Mouse (Mus musculus): ENCODE measurements around the gene Tmem198. TPM values are rescaled to one million over a fixed set of nuclear protein-coding genes. Genes with fewer than 3 reads are reported as not detected.

The Tmem198 gene
- polyA plus RNA-seq, 1 experiment, result 8.9 TPM

DNA sequence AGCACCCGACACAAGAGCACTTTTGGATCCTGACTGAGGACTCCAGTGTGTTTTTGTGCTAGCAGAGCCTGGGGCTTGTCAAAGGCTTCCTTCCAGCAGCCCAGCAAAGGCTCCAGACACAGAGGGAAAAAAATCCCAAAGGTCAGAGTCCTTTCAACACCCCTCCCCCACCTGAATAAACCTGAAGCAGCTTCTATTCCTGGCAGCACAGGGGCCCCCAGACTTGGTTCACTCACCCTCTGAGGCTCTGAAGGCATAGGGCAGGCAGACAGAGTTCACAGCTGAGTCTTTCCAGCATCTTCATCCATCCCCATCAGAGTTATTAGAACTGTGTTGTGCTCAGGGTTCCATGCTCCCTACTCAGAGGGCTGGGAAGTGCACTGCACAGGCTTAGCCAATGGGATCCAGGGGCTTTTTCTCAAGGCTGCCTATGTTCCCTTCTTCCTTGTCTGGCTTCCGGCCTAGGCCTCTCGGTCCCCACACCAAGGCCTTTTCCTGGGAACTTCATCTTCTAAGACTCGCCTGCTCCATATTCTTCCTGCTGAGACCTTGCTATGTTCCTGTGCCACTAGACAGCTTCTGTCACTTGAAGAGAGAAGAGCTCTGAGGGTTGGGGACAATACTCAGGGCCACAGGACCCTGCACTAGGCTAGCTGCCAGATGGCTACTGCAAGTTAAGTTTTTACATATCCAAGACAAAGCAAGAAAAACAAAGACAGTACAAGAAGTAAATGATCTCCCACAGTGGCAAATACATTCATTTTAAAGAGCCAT, 32.3 kb downstream of the Tmem198 start:
- Histone ChIP-seq H3K27me3 (ENCODE audit: control insufficient read depth, insufficient read depth, low read length) (no peaks in the 10 kb centered on the region), H3K4me3 (ENCODE audit: control insufficient read depth, low read depth, low read length) (no peak overlapping the region), H3K36me3 (ENCODE audit: control insufficient read depth, insufficient read depth, low read length) (no peaks in the 10 kb centered on the region), H3K4me1 (ENCODE audit: control insufficient read depth, insufficient read depth, low read length) (peaks cover 10% of the 10 kb centered on the region), H3K27ac (ENCODE audit: control insufficient read depth, insufficient read depth, low read depth, low read length) (peak overlapping the region; percentile 24; the same call in 1 of the 2 replicates)
- TF ChIP-seq CTCF (IDR thresholded peaks at IDR 0.05; ENCODE audit: control insufficient read depth, insufficient read depth, insufficient replicate concordance, low read depth, low read length) (no peak), POLR2A (IDR thresholded peaks at IDR 0.05; ENCODE audit: control insufficient read depth, low read depth, low read length) (no peak)

DNA sequence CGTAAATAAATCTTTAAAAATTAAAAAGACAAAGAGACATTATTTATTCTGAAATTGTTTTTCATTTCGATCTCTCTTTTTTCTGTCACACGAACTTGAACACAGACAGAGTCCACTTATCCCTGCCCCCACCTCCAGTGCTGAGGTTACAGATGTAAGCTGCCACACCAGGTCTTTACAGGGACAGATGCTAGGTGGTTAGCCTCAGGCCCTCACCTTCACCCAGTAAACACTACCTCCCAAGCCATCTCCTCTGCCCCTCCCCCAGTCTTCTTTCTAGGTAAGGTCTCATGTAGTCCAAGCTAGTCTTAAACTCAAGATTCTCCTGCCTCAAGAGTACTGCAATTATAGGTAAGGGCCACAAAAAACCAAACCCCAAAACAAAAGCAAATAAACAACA, 33.2 kb downstream of the Tmem198 start:
- H3K36me3 ChIP-seq (ENCODE audit: control insufficient read depth, insufficient read depth, low read length), result no peaks in the 10 kb centered on the region
- H3K4me1 ChIP-seq (ENCODE audit: control insufficient read depth, insufficient read depth, low read length), result peaks cover 5% of the 10 kb centered on the region
- TF ChIP-seq POLR2A (IDR thresholded peaks at IDR 0.05; ENCODE audit: control insufficient read depth, low read depth, low read length), result no peak
- no peak for TF ChIP-seq CTCF (IDR thresholded peaks at IDR 0.05; ENCODE audit: control insufficient read depth, insufficient read depth, insufficient replicate concordance, low read depth, low read length)
- no peak overlapping the region for H3K27ac ChIP-seq (ENCODE audit: control insufficient read depth, insufficient read depth, low read depth, low read length)
- H3K27me3 ChIP-seq (ENCODE audit: control insufficient read depth, insufficient read depth, low read length), result no peaks in the 10 kb centered on the region
- H3K4me3 ChIP-seq (ENCODE audit: control insufficient read depth, low read depth, low read length), result no peak overlapping the region

DNA sequence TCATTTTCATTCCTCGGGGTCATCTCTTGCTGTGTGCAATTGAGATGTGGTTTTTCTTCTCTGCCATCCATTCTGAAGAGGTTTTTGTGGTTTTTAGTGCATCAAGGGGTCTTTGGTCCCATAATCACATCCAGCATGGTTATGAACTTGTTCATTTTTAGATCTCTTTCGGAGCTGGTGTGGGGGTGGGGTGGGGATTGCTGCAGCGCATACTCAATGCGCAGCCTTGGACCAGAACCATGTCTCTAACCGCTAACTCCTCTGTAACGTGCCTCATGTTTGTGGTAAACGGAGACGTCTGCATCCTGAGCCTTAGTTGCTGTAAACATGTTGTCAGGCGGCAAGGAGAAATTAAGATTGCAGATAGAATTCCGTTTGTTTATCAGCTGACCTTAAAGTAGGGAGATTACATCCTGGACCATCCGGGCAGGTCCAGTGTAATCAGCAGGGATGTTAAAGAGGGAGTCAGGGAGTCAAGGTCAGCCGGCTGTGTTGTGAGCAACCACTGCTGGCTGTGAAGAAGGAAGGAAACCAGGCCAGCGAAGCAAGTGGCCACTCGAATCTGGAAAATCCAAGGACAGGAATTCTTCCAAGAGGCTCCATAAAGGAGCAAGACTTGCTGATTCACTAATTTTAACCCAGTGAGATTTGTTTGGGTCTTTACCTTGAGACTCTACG, 37.5 kb downstream of the Tmem198 start:
- Histone ChIP-seq H3K4me3 (ENCODE audit: control insufficient read depth, low read depth, low read length) (no peak overlapping the region), H3K4me1 (ENCODE audit: control insufficient read depth, insufficient read depth, low read length) (peaks cover 2% of the 10 kb centered on the region; the same call in 1 of the 2 replicates), H3K36me3 (ENCODE audit: control insufficient read depth, insufficient read depth, low read length) (no peaks in the 10 kb centered on the region), H3K27me3 (ENCODE audit: control insufficient read depth, insufficient read depth, low read length) (no peaks in the 10 kb centered on the region), H3K27ac (ENCODE audit: control insufficient read depth, insufficient read depth, low read depth, low read length) (peak overlapping the region; percentile 61)
- TF ChIP-seq POLR2A (IDR thresholded peaks at IDR 0.05; ENCODE audit: control insufficient read depth, low read depth, low read length) (no peak), CTCF (IDR thresholded peaks at IDR 0.05; ENCODE audit: control insufficient read depth, insufficient read depth, insufficient replicate concordance, low read depth, low read length) (no peak)

DNA sequence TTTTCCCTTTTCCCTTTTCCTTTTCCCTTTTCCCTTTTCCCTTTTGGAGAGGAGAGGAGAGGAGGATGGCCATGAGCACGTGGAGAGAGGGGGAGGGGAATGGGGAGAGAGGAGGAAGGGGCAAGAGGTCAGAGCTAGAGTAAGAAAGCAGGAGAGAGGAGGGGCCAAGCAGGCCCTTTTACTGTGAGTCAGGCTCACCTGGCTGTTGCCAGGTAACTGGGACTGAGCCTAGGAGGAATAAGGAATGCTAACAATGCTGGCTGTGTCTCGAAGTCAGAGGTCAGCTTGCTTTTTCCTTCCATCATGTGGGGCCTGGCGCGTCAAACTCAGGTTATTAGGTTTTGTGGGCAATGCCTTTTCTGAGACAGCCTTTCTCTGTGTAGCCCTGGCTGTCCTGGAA, 38.7 kb downstream of the Tmem198 start:
- no peak overlapping the region for H3K4me3 ChIP-seq (ENCODE audit: control insufficient read depth, low read depth, low read length)
- no peak overlapping the region for H3K27ac ChIP-seq (ENCODE audit: control insufficient read depth, insufficient read depth, low read depth, low read length)
- no peaks in the 10 kb centered on the region for H3K36me3 ChIP-seq (ENCODE audit: control insufficient read depth, insufficient read depth, low read length)
- no peak for TF ChIP-seq POLR2A (IDR thresholded peaks at IDR 0.05; ENCODE audit: control insufficient read depth, low read depth, low read length)
- H3K4me1 ChIP-seq (ENCODE audit: control insufficient read depth, insufficient read depth, low read length), result peaks cover 2% of the 10 kb centered on the region; the same call in 1 of the 2 replicates
- H3K27me3 ChIP-seq (ENCODE audit: control insufficient read depth, insufficient read depth, low read length), result no peaks in the 10 kb centered on the region

DNA sequence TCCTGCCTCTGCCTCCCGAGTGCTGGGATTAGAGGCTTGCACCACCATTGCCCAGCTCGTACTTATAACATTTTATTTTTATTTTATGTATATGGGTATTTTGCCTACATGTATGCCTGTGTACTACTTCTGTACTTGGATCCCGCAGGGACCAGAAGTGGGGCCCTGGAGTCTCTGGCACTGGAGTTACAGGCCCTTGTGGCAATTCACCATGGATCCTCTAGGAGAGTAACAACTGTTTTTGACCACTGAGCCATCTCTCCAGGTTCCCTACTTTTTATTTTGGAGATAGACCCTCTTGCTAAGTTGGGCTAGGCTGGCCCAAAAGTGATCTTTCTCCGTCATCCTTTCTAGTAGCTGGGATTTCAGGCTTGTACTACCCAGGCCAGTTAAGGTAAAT, 39.1 kb downstream of the Tmem198 start:
- Histone ChIP-seq H3K27me3 (ENCODE audit: control insufficient read depth, insufficient read depth, low read length) (no peaks in the 10 kb centered on the region), H3K4me3 (ENCODE audit: control insufficient read depth, low read depth, low read length) (no peak overlapping the region), H3K36me3 (ENCODE audit: control insufficient read depth, insufficient read depth, low read length) (no peaks in the 10 kb centered on the region), H3K27ac (ENCODE audit: control insufficient read depth, insufficient read depth, low read depth, low read length) (no peak overlapping the region), H3K4me1 (ENCODE audit: control insufficient read depth, insufficient read depth, low read length) (peaks cover 2% of the 10 kb centered on the region; the same call in 1 of the 2 replicates)
- TF ChIP-seq POLR2A (IDR thresholded peaks at IDR 0.05; ENCODE audit: control insufficient read depth, low read depth, low read length), result no peak
- TF ChIP-seq CTCF (IDR thresholded peaks at IDR 0.05; ENCODE audit: control insufficient read depth, insufficient read depth, insufficient replicate concordance, low read depth, low read length), result no peak

DNA sequence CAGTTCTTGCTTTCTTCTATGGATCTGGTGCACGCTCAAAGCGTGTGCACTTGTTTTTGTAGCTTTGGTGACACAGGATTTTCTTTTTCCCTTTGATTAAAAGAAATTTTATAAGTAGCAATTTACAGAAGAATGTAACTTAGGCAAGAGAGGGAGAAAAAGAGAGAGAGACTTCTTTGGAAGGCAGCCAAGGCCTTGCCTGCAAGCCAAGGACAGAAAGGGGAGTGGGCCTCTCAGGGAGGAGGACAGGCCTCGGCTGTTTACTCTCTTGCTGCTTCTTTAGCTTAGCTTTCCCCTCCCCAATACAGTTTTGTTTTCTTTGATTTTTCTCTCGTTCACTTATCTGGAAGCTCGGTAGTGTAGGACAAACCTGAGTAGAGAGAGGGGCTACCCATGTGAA, 40.2 kb downstream of the Tmem198 start:
- H3K27me3 ChIP-seq (ENCODE audit: control insufficient read depth, insufficient read depth, low read length), result no peaks in the 10 kb centered on the region
- no peak overlapping the region for H3K4me3 ChIP-seq (ENCODE audit: control insufficient read depth, low read depth, low read length)
- peaks cover 2% of the 10 kb centered on the region; the same call in 1 of the 2 replicates for H3K4me1 ChIP-seq (ENCODE audit: control insufficient read depth, insufficient read depth, low read length)
- H3K27ac ChIP-seq (ENCODE audit: control insufficient read depth, insufficient read depth, low read depth, low read length), result peak overlapping the region; percentile 49
- no peaks in the 10 kb centered on the region for H3K36me3 ChIP-seq (ENCODE audit: control insufficient read depth, insufficient read depth, low read length)
- TF ChIP-seq POLR2A (IDR thresholded peaks at IDR 0.05; ENCODE audit: control insufficient read depth, low read depth, low read length) (no peak), CTCF (IDR thresholded peaks at IDR 0.05; ENCODE audit: control insufficient read depth, insufficient read depth, insufficient replicate concordance, low read depth, low read length) (no peak)

DNA sequence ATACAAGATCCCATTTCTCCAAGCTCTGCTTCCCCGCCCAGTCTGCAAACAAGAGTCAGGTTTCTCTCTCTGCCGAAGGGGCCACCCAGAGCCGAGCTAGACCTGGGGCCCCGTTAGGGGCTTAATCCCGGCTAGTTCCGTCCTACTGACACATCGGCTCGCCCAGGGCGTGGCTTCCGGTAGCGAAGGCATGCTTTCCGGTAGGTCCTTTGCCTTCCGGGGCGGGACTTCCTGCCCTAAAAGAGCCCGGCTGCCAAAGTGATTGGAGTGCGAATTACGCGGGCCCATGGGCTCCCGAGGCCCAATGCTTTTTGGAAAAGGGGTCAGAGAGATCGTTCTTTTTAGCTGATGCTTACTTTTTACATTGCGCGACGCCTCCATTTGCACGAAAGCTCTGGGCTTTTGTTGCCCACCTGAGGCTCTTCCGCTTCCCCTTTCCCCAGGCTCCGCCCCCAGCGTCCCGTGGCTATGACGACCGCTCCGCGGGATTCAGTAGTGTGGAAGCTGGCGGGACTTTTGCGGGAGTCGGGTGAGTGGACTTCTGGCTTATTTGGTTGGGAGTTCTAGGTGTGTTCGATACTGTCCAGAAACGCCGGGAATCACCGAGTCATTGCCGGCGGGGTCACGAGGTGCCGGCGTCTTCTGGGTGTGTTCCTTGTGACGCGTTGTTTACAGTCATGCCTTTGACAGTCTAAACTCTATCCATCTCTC, 42.1 kb downstream of the Tmem198 start, which contains the start of gene Stk11ip:
Stk11ip (plus strand) TSS at position 209 of the 711 bp plus-strand sequence.
- H3K27me3 ChIP-seq (ENCODE audit: control insufficient read depth, insufficient read depth, low read length), result no peaks in the 10 kb centered on the region
- H3K4me1 ChIP-seq (ENCODE audit: control insufficient read depth, insufficient read depth, low read length), result peaks cover 2% of the 10 kb centered on the region; the same call in 1 of the 2 replicates
- TF ChIP-seq POLR2A (IDR thresholded peaks at IDR 0.05; ENCODE audit: control insufficient read depth, low read depth, low read length) (peak; percentile 88), CTCF (IDR thresholded peaks at IDR 0.05; ENCODE audit: control insufficient read depth, insufficient read depth, insufficient replicate concordance, low read depth, low read length) (no peak)
- peak within 1 kb of the TSS; percentile 95 for H3K27ac ChIP-seq (ENCODE audit: control insufficient read depth, insufficient read depth, low read depth, low read length)
- H3K36me3 ChIP-seq (ENCODE audit: control insufficient read depth, insufficient read depth, low read length), result no peaks in the 10 kb centered on the region
- H3K4me3 ChIP-seq (ENCODE audit: control insufficient read depth, low read depth, low read length), result peak within 1 kb of the TSS; percentile 99
